Mouse (Mus musculus): ENCODE results near the gene Abcb10.
A peak's percentile ranks its signal among the peaks of the same experiment; 100 is the strongest.
"Not testable (repeated sequence)": the region's sequence is repeated elsewhere in the genome, so short reads cannot be mapped to it uniquely, and the experiment has no call there.

Abcb10 gene

DNA sequence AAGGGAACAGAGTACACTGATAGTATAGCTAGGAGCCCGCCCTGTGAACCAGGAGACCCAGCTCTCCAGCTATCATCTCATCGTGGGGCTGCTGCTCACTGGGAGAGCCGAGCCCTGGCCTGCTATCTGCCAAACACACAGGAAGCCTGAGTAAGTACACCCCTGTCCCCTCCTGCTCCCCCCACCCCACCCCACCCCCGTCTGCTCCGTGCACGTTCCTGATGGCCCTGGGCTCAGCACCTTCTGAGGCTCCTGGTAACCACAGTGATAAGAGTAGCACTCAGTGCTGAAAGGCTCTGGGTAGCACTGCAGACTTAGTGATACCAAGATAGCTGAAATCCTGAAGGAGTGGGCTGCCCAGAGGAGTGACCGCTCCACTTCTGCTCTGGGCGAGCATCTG, 4.0 kb downstream of the Abcb10 start:
- no peak for DNase-seq

DNA sequence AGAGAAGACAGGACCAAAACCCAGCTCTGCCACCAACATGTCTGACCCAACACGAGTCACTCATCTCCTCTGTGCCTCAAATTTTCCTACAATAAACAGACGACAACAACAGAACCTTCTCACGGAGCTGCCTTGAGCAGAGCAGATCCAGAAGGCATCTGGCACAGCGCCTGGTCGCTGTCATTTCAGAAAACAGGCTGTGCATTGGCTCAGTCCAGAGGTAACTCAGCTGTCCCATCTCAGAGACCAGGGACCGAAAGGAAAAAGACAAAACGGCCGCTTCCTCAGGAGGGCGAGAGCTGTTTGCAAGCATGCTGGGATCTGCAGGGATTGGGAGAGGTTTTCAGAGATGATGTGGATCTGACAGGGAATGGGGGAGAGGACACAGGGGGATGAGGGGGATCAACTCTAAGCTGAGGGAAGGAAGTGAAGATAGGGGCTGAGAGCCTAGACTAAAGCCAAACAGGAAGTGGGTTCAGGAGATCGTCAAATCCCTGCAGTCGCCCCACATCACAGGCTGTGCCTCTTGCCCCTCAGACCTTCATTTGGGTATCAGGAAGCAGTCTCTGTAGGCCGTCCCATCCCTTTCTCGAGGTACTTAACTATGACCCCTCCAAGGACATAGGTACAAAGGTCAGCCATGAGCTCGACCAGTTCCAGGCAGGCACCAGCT, 4.6 kb downstream of the Abcb10 start:
- peak; percentile 46 for DNase-seq

DNA sequence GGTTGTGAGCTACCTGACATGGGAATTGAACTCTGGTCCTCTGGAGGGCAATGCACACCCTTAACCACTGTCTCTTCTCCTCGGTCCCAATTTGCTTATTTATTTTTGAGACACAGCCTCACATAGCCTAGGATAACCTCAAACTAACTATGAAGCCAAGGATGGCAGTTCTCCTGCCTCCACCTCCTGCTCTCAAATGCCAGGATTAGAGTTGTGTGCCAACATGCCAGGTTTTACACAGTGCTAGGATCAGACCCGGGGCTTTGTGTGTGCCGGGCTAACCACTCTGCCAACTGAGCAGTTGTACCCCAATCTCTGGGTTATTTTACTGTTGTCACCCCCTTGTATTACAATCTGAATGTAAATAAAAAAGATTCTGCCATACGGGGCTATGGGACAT, 5.4 kb downstream of the Abcb10 start:
- DNase-seq, result peak; percentile 19

DNA sequence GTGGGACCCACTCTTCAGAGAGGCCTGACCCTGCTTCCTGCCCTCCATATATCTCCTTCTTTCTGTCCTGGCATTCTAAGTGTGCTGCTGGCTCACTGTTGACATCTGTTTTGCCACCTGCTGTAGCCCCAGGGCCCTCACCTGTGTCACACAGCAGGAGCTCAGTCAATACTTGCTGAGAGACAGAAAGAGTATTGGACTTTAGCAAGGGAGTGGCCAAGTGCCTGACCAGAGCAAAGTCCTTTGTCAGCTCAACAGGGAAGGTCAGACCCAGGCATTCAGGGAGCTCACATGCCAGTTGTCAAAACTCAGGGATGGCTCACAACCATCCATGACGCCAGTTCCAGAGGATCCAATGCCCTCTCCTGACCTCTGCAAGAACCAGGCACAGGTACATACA, 9.4 kb downstream of the Abcb10 start:
- DNase-seq, result no peak

DNA sequence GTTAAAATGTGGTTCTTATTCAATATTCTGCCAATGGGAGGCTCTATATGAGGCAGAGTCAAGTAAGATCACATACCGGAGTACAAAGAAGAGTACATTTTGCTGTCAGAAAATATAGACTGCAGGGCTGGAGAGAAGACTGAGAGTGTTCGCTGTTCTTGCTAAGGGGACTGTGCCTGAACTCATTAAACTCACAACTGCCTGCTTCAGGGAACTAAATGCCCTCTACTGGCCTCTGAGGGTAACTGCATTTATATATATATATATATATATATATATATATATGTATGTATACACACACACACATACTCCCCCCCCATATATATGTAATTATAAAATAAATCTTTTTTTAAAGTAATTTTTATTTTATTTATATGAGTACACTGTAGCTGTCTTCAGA, 16.0 kb downstream of the Abcb10 start:
- peak; percentile 21 for DNase-seq

DNA sequence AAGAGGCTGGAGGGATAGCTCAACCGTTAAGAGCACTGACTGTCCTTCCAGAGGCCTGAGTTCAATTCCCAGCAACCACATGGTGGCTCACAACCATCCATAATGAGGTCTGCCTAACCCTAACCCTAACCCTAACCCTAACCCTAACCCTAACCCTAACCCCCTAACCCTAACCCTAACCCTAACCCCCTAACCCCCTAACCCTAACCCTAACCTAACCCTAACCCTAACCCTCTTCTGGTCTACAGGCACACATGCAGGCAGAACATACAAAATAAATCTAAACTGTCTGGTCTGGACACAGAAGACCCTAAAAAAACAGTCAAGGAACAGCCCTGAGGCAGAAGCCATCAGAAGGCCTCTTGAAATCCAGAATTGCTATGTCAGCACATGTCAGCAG, 21.6 kb downstream of the Abcb10 start:
- DNase-seq, result no peak

DNA sequence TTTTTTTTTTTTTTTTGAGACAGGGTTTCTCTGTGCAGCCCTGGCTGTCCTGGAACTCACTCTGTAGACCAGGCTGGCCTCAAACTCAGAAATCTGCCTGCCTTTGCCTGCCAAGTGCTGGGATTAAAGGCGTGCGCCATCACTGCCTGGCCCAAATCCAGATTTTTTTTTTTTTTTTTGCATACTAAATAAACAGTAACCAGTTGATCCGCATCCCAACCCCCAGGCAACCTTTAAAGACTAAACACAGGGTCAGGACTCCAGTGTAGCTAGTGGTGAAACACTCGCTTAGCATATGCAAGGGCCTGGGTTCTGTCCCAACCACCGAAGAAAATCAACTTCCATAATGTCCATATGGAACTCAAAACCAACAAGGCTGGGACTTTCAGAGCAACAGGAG, 22.4 kb downstream of the Abcb10 start:
- DNase-seq, result not testable (repeated sequence)

DNA sequence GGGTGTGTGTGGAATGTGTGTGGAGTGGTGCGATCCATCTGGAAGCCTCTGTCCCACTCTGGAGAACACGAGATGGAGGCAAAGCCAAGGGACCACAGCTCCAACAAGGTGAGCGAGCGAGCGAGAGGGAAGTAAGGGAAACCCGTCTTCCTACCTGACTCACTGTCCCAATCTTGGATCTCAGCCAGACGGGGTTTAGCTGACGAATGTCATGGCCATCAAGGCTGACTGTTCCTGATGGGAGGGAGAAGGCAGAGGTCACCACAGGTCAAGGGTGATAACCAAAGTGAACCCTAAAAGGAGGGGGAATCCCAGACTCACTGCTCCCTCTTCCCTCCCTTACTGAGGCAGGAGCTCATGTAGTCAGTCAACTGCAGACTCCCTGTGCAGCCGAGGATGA, 22.9 kb downstream of the Abcb10 start:
- no peak for DNase-seq

DNA sequence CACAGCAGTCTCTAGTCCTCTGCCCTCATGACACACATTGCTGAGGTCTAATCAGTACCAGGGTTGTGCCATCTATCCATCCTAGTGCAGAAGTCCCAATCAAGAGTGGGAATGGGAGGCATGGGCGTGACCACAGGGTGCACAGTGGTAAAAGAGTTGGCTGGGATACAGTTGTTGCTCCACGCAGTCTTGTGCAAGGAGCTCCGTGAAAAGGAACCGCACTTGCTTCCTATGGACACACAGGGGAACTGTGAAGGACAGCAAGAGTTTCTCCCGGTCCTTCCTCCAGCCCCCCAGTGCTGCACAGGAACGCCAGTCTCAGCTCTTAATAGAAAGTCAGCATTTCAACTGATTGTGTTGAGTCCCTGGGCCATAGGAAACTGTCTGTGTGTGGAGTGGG, 23.4 kb downstream of the Abcb10 start:
- DNase-seq, result no peak

DNA sequence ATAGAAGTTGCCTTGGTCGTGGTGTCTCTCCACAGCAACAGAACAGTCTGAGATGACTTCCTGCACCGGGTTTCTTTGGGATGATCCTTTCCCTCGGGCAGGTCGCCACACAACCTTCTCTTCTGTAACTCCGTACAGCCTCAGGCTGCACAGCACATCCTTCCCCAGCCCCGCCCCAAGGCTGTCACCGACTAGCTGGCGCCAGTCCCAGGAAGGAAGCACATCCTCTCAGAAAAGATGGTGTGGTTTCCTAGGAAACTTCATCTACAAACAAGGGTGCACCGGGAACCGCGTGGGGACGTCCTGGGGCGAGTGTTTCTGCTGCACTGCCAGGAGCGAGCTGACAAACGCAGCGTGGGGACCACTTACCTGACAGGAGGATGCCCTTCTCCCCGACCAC, 24.8 kb downstream of the Abcb10 start:
- no peak for DNase-seq

DNA sequence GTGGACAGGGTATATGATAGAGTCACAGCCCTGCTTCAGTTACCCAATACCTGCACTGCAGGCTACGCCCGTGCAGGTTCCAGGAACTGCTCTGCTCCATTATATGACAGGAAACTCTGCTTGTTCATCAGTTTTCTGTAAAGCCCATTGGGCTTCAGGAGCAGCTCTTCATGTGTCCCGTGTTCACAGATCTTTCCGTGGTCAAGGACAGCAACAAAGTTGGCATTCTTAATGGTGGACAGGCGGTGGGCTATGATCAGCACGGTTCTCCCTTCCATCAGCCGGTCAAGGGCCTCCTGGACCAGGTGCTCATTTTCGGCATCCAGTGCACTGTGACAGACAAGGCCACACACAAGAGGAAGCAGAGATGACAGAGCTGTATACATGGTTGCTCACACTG, 28.7 kb downstream of the Abcb10 start:
- no peak for DNase-seq

DNA sequence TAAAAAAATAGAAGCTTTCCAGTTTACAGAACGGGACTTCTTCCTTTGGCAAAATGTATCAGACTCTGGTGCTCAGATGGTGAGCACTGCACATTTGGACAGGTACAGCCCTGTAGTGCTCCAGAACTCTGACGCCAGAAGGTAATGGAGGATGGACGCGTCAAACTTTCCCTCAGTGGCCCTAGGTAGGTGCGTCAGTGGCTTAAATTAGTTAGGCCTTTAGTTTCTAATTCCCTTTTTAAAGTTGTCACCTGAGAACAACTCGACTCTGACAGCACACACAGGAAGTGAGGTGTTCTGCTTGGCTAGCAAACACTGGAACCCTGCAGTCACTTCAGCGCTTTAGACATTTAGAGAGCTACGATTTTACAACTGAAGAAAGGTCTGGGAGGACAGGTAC, 29.2 kb downstream of the Abcb10 start:
- DNase-seq, result no peak

DNA sequence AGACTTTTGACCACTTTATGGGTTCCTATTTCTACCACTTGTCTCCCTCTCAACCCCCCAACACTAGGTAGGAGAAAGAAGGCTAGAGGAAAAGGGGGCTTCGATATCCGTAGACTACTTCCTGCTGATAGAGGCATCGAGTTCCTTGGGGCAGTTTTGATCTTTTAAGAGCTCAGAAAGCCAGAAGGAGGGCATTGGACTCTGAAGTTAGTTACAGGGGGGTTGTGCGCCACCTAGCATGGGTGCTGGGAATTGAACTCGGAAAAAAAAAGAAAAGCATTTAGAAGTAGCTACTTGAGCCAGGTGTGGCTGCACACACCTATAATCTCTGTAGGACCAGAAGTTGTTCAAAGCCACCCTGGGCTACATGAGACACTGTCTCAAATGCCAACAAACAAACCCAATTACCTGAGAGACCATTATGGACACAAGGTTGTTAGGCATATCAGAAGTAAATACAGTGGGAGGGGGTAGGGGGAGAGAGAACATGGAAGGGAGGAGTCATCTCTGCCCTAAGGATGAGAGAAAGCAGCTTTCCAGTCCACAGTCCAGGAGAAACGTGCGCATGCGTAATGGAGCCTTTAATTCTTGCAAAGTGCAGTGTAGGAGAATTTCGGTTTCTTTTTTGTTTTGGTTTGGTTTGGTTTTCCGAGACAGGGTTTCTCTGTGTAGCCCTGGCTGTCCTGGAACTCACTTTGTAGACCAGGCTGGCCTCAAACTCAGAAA, 32.7 kb downstream of the Abcb10 start:
- peak; percentile 75 for DNase-seq

DNA sequence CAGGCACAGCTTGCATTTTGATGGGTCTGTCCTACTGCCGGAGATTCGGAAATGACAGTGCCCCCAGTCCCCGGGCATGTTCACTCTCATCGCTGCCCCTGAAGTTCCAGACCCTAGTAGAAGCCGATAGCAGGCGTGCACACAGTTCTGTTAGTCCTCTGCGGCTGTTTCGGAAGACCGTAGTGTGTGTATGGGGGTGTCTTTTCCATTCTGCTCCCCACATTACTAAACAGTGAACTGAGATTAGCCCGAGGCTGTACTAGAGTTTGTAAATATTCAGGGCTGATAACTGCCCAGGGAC, 33.3 kb downstream of the Abcb10 start:
- DNase-seq, result no peak

DNA sequence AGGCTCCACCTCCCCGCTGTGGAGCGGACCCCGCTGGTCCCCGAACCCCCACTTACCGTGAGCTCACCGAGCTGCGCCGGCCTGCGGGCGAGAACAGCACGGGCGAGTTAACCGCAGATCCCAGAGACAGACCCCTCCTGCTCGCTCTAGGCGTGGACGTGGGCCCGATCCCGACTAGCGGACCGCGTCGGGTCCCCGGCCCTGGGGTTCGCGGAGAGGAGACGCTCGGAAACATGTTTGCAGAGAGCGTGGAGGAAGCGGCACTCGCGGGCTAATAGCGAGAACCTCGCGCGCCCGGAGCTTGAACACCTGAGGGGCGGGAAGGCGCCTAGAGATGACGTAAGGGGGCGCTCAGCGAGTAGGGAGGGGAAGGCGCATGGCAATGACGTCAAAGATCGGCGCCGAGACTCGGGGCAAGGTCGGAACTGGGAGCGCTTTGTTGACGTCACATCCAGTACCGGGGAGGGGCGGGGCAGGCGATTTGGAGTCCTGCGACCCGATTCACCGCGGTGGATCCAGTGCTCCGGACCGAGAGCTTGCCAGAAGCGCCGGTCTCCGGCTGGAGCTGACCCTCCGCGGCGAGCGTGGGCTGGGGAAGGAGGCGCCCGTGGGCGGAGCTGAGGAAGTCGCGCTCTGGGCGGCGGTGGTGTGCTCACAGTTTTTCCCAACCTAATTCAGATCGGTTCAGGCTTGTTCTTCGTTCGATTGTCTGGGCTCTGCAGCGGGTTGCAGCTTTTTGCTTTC, 33.8 kb downstream of the Abcb10 start, which contains the start of gene Nup133:
Gene Nup133, minus strand, starts transcription at position 324 of the 744 bp plus-strand sequence.
- DNase-seq, result peak; percentile 99

DNA sequence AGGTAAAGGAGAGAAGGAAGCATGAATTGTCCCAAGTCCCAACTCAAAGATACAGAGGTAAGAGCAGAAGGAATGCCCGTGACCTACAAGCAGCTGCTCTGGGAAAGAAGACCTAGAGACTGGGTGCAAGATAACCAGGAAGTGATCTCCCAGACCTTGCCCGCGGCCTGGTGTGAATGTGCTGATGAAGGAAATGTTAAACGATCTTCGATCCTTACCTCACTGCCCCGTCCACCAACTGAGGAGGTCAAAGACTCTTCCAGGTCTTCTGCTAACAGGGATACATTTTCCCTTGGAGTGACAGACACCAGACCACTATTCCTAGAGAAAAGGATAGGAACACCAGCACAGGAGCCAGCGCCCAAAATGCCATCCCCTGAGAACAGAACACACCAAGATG, 53.9 kb downstream of the Abcb10 start:
- DNase-seq, result no peak

DNA sequence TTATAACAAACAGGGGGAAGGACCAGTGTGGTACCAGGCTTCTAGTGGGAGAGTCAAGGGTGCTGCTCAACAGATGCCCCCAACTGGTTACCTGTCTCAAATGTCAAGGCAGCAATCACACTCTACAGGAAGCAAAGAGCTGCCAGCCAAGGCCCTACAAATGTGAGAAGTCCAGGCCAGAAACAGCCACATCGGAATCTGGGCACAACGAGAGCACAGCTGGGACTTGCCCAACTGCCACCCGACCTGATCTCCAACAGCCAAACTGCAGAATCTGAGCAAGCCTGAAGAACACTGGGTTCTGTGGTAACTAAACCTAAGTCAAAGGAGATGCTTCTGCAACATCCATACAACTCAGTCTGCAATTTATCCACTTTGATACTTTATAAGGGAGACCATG, 57.3 kb downstream of the Abcb10 start:
- DNase-seq, result no peak

DNA sequence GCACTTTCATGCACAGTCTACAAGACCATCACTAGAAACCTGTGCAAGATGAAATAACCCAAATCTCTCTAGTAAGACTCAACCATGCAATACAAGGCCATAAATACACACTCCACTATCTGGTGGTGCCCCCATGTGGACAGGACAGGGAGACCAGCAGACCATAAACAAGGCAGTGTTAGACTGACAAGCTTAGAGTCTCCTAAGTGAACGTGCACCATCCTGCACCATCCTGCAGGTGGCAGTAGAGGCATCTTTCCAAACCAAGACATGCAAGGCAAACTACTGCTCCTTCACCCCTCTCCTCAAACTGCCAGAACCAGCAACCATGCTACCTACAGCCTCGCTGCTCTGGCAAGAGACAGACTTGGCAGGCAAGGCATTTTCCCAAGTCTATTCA, 58.2 kb downstream of the Abcb10 start:
- DNase-seq, result peak; percentile 92

DNA sequence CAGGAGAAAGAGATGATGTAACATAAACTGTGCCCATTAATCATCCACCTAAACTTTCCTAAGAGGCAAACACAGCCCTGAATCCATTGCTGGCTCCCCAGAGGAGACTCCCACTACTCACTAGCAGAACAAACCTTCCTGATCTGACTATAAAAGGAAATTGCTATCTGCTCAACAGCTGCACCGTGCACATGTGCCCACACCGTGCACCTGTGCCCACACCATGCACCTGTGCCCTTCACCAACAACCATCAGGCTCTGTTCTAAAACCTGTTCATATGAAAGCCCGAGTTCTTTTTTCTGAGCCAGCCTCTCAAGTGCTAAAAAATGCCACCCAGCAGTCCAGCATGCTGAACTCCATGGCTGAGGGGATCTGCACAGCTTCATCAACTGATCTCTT, 68.3 kb downstream of the Abcb10 start:
- DNase-seq, result no peak

DNA sequence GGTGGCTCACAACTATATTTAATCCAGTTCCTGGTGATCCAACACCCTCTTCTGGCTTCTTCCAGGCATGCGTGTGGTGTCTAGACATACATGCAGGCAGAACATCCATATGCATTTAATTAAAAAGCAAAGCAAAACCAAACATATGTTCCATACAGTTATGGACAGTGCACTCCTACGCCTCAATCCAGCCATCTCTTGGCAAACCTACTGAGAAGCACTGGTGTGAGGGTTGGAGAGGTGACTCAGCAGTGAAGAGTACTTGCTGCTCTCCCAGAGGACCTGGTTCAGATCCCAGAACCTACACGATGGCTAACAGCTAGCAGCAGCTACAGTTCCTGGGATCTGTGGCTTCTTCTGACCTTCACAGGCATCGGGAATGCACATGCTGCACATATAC, 70.7 kb downstream of the Abcb10 start:
- DNase-seq, result no peak

DNA sequence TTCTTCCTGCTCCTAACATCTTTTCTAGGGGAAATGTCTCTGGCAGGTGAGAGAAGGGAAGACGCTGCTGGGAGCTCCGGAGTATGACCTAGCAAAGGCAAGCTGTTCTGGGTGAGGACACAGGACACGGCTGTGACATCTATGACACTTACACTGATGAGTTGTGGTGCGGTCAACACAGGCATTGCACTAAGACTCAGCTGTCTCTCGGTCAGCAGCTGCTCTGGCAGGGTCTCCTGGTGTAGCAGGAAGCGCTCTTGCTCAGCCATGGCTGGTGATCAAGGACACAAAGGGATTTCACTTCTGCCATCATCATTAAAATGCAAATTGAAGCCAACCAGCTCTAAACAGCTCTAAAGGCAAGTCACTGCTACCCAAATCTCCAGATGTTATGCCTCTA, 75.3 kb downstream of the Abcb10 start:
- DNase-seq, result no peak

DNA sequence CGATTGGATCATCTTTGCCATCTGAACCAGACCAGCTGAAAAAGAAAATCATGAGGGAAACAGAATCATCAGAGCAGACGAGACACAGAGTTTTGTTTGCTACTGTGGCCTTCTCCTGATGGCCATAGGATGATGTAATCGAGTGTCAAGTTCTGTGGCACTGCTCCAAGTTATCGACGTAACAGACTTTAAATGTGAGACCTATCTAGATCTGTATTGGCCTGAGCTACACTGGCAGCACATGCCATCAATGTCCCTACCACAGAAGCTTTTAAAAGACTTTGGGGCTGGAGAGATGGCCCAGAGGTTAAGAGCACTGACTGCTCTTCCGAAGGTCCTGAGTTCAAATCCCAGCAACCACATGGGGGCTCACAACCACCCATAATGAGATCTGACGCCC, 80.3 kb downstream of the Abcb10 start:
- DNase-seq, result no peak

Data from cerebellum, adult 9-10 months (tissue).